Mouse (Mus musculus): ENCODE measurements around the gene Ano3. TPM values are rescaled to one million over a fixed set of nuclear protein-coding genes. Genes with fewer than 3 reads are reported as not detected.
A peak's percentile ranks its signal among the peaks of the same experiment; 100 is the strongest.
"Not testable (repeated sequence)": the region's sequence is repeated elsewhere in the genome, so short reads cannot be mapped to it uniquely, and the experiment has no call there.

Ano3 gene
- total RNA-seq (2022): 10 to 100 TPM; 59.9 to 74.7 (median 67.6) TPM

DNA sequence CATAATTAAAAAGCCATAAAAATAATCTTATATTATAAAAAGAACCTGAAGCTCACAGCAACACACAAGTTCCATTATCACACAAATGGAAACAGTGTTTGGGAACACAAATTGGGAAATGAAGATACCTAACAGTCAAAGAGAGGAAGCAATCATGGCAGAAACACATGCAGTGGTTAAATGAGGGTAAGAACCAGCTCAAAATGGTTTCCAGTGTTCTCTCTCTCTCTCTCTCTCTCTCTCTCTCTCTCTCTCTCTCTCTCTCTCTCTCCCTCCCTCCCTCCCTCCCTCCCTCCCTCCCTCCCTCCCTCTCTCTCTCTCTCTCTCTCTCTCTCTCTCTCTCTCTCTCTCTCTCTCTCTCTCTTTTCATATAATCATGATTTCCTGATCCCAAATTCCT, at the start of gene Ano3:
TSS of gene Ano3 (minus strand) at position 101 of the 400 bp plus-strand sequence.
- not testable (repeated sequence) for DNase-seq (ENCODE audit: low spot score in 2 of 2)

DNA sequence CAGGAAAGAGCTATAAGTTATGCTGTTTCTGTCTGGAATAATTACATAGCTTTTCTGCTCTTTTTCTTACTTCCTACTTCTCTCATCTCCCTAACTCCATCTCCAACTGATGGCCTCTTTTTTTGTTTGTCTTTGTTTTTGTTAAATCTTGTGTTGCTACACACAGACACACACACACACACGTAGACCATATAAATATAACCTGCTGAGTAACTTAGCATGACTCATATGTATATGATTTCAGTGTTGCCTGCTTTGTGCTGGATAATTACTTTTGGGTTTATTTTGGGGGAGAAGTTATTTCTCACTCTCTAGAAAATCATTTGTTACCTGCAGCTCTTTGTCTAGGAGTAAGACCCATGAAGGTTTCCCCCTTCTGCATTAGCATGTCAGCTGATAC, 39.3 kb upstream of the Ano3 start:
- DNase-seq (ENCODE audit: low spot score in 2 of 2): no peak

DNA sequence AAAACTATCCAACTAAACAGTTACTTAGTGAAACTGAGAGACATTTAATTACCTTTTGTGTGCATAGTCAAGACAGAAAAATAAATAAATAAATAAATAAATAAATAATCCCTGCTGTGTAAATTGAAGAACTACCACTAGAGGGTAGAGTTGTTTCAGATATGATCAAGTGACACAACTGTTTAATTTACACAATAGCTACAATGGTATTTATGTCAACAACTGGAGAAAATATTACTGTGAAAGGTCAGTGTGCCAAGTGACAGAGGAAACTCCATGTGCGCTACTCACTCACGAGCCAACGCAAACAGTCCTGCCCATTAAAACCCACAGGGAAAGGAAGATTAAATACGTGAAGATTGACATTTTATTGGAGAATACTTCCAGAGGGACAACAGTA, 38.8 kb upstream of the Ano3 start:
- DNase-seq (ENCODE audit: low spot score in 2 of 2): no peak

DNA sequence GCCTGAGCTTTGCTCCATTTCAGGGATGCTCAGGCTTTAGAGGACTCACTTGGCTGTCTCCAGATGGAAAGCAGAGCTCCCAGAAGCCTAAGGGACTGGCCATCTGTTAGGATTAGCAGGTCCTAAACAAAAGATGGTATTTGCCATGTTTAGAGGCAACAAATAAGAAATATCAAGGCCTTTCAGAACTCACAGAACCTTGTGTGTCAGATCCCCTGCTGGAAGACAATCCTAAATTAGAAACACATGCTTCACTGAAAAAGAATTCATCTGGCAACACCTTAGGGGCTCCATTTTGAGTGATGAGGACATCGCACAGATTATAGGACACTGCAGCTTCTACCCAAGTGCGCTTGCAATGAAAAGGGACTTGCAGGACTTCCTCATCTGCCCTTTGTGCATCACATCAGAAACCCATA, 35.1 kb upstream of the Ano3 start:
- peak; percentile 25 to 35 for DNase-seq (ENCODE audit: low spot score in 2 of 2)

DNA sequence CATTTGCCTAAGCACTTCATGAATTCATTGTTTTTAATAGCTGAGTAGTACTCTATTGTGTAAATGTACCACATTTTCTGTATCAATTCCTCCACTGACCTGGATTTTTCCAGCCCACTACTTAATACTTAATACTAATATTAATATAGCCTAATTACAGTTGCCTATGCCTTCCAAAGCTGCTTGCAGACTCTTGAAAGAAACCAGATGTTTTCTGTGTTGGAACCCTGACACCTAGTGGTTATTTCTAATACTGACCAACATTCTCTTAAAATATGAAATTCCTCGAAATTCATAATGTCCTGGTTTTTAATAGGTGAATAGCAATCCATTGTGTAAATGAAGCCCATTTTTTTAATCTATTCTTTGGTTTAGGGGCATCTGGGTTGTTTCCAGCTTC, 31.0 kb upstream of the Ano3 start:
- no peak for DNase-seq (ENCODE audit: low spot score in 2 of 2)

DNA sequence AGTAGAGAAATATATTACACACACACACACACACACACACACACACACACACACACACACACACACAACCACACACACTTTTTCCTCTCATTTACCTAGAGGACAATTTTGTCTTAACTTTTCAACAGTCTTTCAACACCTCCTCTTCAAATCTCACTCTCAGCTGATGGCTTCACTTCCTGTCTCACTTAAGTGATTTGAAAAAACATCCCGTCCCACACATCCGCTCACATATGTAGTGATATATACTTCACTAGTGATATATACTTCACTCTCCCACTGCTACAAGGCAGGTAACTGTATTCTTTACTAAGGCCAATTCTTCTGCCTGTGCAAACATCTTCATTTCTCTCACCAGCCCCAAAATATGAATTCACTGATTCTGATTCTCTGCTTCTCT, 28.9 kb upstream of the Ano3 start:
- DNase-seq (ENCODE audit: low spot score in 2 of 2): no peak

DNA sequence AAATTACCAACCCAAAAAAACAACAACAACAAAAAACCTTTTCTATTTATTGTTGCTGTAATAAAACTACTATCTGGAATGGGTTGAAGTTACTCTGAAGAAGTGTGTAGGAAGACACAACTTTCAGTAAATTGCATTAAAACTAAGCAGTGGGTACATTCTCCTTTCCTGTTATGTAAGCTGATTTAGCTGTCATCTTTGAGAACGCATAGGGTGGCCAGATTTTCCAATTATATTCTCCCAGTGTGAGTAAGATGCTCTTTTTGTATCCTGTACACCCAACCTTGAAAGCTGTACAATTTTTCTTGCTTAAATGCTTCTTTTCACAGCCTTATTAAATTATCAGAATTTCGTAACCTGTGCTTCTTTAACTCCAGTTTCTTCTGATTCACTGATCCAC, 26.1 kb upstream of the Ano3 start:
- no peak for DNase-seq (ENCODE audit: low spot score in 2 of 2)

DNA sequence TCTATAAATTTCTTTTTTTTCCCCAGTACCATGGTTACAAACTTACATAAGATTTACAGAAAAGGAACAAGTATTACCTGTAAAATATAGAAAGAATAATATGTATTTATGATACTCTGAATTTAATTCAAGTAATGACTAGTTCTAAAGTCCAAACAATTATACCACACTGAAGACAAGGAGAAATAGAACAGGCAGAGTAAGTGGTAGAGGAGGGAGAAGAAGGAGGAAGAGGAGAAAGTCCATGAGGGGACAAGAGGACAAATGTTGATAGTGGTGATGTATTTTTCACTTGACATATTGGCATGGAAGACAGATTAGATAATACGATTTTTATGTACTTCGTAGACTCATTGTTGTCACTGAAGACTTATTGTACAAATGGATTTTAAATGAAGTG, 19.4 kb upstream of the Ano3 start:
- DNase-seq (ENCODE audit: low spot score in 2 of 2): no peak

DNA sequence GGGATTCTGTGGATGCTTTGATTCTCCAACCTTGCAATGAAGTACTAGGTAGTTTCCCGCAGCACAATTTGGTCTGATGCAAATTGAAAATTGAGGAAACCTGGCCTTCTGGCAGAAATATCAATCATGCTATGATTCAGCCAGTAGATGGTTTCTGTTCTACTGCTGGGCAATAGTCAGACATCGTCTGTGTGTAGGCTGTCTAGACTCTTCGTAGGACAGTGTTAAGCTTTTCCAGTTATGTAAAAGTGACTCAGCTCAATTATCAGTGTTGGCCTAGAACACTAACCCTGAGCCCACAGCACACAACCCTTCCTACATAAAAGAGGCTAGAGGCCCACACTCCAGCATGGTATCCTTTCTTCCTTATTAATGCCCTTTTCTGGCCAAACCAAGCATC, 14.7 kb upstream of the Ano3 start:
- DNase-seq (ENCODE audit: low spot score in 2 of 2): no peak

DNA sequence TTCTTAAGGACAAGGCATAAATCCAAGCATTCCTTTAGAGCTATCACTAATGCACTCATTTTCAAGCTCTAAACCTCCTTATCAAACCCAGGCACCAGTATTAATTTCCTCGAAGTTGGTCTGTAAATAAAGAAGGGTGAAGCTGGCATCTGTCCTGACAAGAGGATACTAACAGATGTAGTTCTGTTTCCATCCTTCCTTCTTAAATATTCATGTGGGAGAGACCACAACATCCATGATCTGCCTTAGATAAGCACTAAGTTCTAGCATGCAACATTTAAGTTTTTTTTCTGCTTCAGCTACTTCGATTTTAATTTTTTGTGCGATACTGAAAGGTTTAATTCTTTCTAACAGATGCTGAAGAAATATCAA, 305 bp downstream of the Ano3 start:
- DNase-seq (ENCODE audit: low spot score in 2 of 2): no peak

DNA sequence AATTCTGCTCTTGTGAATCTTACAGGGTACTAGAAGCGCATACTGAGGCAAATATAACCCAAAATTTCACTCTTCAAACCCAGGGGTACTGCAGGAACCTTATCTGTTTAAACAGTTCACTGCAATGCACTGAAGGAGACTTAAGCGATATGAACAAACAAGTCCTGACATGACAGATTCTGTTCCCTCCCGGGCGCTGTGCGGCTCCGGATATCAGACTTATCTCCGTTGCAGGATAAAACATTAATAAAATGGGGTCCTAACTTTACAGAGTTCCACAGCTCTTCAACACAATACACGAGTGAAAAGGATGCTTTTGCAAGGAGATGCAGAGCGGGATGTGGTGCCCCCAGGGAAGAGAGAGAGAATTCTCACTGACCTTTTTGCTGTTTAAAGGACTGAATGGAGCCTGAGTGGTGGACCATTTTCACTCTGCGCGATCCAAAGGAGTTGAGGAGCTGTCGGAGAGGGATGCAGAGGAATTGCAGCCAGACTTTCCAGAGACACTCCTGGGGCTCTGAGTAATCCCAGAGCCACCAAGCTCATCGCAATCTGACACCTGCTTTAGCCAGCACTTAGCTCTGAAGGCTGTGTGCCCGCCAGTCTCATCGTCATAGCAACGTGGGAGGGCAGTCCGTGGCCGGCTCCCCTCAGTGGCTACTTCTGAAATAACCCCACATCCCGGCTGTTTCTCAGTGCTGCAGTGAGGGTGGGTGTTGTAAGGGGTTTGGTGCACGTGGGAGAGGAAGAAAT, 868 bp downstream of the Ano3 start:
- DNase-seq (ENCODE audit: low spot score in 2 of 2): peak; percentile 59 to 61

DNA sequence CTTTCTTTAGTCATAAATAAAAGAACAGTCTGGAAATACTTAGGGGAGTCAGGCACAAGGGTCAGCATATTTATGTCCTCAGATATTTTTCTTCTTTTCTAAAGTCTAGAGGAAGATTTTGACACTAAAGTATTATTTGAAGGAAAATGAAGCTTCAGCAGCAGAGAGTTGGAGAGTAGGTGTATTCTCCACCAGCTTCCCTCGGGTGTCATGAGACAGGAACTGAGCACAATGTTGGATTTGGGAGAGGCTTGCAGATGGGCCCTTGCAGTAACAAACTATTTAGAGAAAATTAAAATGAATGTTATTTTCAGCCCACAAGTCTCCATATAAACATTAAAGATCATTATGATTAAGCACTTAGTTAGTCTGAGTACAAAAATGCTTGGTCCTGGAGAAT, 5.6 kb downstream of the Ano3 start:
- DNase-seq (ENCODE audit: low spot score in 2 of 2): no peak

DNA sequence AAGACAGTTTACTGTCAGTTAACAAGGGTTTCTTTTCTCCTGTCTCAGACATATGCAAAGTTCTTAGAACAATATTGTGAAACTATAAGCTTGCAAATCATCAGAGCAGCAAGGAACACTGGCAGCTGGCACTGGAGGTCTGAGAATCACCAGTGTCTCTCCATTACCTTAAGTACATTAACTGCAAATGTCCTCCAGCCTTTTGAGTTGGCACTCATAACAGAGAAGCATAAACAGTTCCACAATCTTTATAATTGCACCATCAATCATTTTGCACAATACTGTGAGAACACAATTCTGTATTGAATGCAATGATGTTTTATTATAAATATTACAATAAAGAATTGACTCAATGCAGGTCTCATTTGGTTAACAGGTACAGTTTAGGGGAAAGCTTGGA, 15.0 kb downstream of the Ano3 start:
- no peak for DNase-seq (ENCODE audit: low spot score in 2 of 2)

DNA sequence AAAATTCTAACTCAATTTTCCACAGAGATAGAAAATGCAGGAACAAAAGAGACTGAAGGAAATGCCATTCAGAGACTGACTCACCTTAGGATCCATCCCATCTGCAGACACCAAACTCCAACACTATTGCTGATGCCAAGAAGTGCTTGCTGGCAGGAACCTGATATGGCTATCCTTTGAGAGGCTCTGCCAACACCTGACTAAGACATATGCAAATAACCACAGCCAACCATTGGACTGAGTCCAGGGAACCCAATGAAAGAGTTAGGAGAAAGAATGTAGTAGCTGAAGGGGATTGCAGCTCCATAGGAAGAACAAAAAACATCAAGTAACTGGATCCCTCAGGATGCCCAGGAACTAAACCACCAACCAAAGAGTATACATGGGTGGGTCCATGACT, 21.6 kb downstream of the Ano3 start:
- DNase-seq (ENCODE audit: low spot score in 2 of 2): peak in 1 of 2 experiments; percentile 15

DNA sequence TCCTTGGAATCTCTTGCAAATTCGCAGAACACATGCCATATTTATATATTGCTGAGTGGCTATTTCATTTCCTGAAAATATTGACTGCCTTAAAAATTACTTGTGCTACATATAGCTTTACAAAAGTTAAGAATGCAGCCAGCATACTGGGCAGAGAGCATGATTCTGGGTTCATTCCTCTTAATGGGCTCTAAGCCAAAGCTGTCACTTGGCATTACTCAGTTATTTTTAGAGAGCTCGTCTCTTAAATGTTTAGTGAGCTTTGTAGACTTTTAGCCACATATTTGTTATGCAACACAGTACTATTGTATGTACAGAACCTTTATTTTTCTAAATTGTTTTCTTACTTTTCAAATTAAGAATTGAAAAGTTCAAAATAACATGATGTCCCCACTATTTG, 41.2 kb downstream of the Ano3 start:
- no peak for DNase-seq (ENCODE audit: low spot score in 2 of 2)

DNA sequence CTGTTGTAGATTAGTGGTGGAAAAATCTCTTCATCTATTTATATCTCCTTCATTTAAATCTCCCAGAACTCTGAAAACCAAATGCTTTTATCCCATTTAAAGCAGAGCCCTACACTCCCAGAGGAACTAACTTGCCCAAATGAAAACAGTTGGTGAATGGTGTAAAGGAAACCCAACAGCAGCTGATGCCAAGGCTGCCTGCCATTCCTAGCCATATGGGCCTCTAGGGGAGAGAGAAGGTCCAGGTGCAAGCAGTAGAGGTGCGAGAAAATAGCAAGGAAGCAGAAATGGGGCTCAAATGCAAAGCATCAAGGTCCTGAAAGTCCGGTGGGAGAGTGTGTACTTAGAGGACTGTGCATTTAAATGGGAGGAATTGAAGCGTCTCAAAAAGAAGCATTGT, 44.2 kb downstream of the Ano3 start:
- DNase-seq (ENCODE audit: low spot score in 2 of 2): peak; percentile 34 to 37

DNA sequence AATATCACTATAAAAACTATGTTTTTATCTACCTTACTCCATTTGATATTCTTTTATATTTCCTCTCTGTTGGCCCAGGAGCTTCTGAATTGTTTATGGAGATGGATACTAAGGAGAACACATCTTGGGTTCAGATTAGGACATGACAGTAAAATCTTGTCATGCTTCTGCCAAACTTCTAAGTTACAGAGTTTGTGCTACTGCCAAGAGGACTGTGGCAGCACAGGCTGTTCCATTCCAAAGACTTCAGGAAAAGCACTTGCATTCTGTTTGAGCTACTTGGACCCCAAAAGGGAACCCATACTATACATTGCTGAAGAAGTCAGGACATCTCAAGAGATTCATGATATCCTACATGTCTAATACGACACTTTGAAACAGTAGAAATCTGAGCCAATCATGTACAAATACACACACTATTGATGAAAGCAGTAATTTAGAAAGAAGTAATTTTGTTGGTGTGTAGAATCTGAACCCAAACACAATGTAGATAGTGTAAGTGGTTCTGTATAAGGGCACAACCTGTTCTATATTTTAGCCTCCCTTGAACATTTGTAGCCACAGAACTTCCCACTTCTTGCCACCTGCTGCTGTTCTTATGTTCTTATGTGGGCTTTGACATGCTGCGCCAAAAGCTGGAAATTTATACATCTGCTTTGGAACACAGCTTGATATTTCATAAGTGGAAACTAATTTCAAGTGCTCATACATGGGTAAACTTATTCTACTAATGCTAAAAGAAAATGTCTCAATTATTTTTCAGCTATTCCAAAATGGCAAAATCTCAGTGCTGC, 54.0 kb downstream of the Ano3 start:
- DNase-seq (ENCODE audit: low spot score in 2 of 2): peak; percentile 31 to 38

DNA sequence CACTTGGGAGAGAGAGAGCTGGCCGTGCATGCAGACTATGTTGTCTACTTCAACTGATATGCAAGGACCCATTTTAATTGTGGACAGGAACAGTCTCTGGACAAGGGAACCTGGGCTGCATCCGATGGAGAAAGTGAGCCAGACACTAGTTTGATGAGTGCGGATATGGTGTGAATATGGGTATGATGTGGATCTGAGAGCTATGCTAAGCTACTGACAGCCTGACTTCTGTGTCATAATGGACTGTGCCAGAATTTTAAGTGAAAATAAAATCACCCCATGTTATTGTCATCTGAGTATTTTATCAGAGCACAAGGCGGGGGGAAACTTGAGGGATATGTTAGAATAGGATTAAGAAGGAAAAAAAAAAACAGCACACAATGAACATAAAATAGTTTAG, 79.1 kb downstream of the Ano3 start:
- DNase-seq (ENCODE audit: low spot score in 2 of 2): no peak

DNA sequence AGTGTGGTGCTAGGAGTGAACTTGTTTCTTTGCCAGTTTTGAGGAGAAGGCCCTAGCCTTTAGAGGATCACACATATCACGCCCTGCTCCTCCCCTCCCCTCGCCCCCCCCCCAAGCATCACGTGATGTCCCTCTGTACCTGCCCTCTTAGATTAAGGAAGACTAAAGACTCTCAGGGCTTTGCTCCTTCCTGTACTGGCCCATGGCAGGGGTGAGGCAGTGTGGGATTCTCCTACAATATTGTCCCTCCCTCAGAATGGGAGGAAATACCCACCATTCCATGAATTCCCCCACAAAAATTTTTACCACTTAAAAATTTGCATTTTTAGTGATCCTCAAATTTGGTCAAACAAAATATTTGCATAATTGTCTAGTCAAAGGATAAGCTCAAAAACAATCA, 85.1 kb downstream of the Ano3 start:
- no peak for DNase-seq (ENCODE audit: low spot score in 2 of 2)

DNA sequence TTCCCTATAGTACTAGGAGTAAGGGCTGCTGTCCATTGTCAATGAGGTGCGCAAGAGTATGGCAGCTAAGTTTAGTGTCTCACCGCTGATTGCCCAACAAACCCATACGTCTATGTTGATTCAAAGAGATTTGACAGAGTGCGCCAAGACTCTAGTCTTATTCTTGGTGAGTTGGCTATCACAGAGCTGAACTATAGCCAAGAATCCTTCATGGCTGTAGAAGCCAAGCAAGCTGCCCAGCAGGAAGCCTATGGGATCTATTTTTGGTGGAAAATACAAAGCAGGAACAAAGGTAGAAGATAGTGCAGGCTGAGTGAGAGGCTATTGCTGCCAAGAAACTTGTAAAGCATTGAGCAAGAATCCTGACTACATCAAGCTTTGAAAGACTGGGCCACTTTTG, 87.3 kb downstream of the Ano3 start:
- DNase-seq (ENCODE audit: low spot score in 2 of 2): no peak

DNA sequence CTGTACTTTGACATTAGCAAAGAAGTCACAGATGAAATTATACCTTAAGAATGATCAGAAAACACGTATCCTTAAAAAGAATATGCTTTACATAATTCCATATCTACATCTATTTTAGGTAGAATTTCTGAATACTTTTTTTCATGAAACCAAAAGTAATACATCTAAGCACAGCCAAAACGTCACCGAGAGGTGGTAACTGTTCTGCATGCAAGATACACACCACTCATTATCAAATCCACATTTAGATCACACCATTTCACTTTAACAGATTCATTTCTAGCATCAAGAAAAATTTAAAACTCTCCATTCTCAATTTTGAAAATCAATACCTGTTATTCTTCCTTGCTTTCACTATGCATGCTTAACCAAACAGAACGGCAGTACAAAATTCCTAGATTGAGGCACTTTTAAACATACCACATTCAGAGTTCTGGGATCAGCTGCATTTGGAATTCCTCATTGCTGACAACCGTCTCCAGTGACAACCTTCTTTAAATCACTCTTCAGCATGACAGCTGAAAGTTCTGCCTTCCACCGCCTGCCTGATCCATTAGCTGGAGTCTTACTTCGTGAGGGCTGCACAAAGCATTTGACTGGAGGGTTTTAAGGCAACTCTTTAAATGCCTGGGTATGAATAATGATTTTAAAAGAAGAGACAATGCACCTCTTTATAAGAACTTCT, 111.0 kb downstream of the Ano3 start:
- DNase-seq (ENCODE audit: low spot score in 2 of 2): no peak

DNA sequence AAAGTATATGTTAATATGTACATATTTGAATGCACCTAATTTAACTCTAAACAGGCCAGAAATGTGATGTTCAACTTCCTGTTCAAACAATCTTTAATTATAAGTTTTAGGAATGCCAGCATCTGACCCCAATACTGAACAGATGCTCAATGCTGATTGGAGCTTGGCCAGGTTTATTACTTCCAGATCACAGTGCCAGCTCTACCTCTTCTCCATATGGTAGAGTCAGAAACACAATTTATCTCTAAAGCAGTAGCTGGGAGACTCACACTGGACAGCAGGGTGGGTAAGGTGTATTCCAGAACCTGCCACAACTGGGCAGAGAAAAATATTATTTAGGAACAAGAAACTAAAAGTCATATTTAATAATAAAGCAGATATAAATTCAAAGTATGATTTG, 134.5 kb downstream of the Ano3 start:
- DNase-seq (ENCODE audit: low spot score in 2 of 2): peak in 1 of 2 experiments; percentile 17
